Mouse (Mus musculus) cerebellum, adult 2 months (tissue): ENCODE data around the gene Dpp7.

ENCODE experiments used
- CTCF ChIP-seq: fragments of 200-500 bp; IDR thresholded peaks from 2 replicates; pipeline ENCODE4 v1.5.1; 2011; ENCODE audit warnings: low read depth, mild to moderate bottlenecking, control low read depth, low read length, moderate library complexity, borderline replicate concordance; ENCODE audit not compliant: insufficient read depth
- POLR2A ChIP-seq: fragments of 200-500 bp; IDR thresholded peaks from 2 replicates; pipeline ENCODE4 v1.6.1; 2011; ENCODE audit warnings: low read length, control low read depth, borderline replicate concordance; ENCODE audit not compliant: insufficient read depth

GRCm38 (mm10) chr2:25305587-25306359 lies 50.4 kb downstream of the Dpp7 start:
- no peak for TF ChIP-seq CTCF
- TF ChIP-seq POLR2A = no peak
